Mouse (Mus musculus): ENCODE measurements at regions not wholly inside any gene's neighbourhood (a gene's known extent, or its start where the extent isn't known, plus 50 kb on each side); places are given as distances from the start of the nearest gene placed in this dataset.

DNA sequence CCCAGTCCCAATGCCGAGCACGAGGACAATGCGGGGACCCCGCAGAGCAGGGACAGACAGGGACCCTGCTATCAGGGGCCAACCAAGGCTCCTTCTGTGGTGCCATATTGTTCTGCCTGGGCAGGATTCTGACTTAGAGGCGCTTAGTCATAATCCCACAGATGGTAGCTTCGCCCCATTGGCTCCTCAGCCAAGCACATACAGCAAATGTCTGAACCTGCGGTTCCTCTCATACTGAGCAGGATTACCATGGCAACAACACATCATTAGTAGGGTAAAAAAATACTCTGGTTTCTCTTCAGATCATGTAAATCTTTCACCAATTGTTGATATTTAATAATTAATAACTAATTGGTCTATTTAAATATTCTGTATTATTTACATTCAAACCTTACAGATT lies 2140.3 kb upstream of the Cdh20 start:
- peak; percentile 100 for ATAC-seq (ENCODE audit: insufficient number of reproducible peaks, insufficient read depth, low FRiP score, low TSS enrichment, low read depth)
- WGBS = 78% methylated on average over 7 of the region's 7 CpGs
- Histone ChIP-seq H3K9ac (no peak overlapping the region), H3K36me3 (no peaks in the 10 kb centered on the region), H3K27me3 (no peaks in the 10 kb centered on the region), H3K9me3 (no peaks in the 10 kb centered on the region), H3K4me1 (no peaks in the 10 kb centered on the region), H3K4me3 (no peak overlapping the region), H3K4me2 (no peak overlapping the region), H3K27ac (no peak overlapping the region)

DNA sequence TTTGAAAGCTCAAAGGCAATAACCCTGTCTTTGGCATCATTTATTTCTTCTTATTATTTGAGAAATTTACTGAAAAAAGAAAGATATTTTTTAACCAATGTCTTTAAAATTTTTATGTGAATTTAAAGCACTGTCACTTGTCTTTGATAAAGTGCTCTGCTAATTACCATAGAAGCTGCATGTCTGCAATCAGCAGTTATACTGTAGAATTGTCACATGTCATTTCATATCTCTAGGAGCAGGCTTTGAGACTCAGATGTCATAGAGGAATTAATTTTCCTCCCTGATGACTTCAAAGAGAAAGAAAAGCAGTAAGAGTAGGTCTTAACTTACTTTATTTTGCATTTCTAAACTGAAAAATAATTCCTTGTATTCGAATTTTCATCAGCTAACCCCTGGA lies 2123.9 kb upstream of the Cdh20 start:
- Histone ChIP-seq H3K9me3 (no peaks in the 10 kb centered on the region), H3K9ac (no peak overlapping the region), H3K36me3 (no peaks in the 10 kb centered on the region), H3K27ac (no peak overlapping the region), H3K4me2 (no peak overlapping the region), H3K27me3 (no peaks in the 10 kb centered on the region), H3K4me3 (no peak overlapping the region), H3K4me1 (no peaks in the 10 kb centered on the region)
- no peak for ATAC-seq (ENCODE audit: insufficient number of reproducible peaks, insufficient read depth, low FRiP score, low TSS enrichment, low read depth)
- 51% methylated on average over 1 of the region's 1 CpGs for WGBS

DNA sequence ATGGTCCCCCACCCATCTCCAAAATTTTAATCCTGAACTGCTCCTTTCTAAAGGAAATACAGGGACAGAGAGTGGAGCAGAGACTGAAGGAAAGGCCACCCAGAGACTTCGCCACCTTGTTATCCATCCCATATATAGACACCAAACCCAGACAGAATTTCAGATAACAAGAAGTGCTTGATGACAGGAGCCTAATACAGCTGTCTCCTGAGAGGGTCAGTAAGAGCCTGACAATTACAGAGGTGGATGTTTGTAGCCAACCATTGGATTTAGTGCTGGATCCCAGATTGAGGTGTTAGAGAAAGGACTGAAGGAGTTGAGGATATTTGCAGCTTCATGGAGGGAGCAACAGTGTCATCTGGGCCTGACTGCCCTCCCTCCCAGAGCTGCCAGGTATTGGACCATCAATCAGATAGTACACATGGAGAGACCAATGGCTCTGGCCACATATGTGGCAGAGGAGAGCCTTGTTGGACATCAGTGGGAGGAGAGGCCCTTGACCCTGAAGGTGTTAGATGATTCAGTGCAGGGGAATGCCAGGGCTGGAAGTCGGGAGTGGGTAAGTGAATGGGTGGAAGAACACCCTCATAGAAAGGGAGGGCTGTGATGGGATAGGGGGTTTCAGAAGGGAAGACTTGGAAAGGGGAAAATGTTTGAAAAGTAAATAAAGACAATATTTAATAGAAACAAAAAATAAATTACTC lies 2080.8 kb upstream of the Cdh20 start:
- Histone ChIP-seq H3K4me3 (no peak overlapping the region), H3K9ac (no peak overlapping the region), H3K9me3 (no peaks in the 10 kb centered on the region), H3K27ac (no peak overlapping the region), H3K36me3 (no peaks in the 10 kb centered on the region), H3K27me3 (no peaks in the 10 kb centered on the region), H3K4me2 (no peak overlapping the region), H3K4me1 (no peaks in the 10 kb centered on the region)
- ATAC-seq (ENCODE audit: insufficient number of reproducible peaks, insufficient read depth, low FRiP score, low TSS enrichment, low read depth) = no peak
- WGBS = 69% methylated on average over 2 of the region's 2 CpGs

DNA sequence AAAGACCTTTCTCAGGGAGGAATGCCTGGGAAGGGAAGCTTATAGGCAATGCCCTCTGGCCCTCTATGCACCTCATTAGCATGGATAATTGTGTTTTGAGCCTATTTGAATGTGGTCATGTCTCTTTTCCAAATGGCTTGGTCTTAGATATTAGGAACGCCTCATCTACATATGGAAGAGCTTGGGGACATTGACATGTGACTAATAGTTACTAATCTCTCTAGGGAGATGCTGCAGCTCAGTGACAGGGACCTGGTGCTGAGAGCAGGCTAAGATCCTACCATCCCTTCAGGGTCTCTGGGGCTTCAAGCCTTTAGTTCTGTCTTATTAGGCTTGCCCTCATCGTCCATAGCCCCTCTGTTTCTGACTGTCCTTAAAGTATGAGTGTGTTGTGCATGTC lies 2051.9 kb upstream of the Cdh20 start:
- Histone ChIP-seq H3K9ac (no peak overlapping the region), H3K4me3 (no peak overlapping the region), H3K27ac (no peak overlapping the region), H3K4me2 (no peak overlapping the region), H3K36me3 (no peaks in the 10 kb centered on the region), H3K9me3 (no peaks in the 10 kb centered on the region), H3K27me3 (no peaks in the 10 kb centered on the region), H3K4me1 (no peaks in the 10 kb centered on the region)
- ATAC-seq (ENCODE audit: insufficient number of reproducible peaks, insufficient read depth, low FRiP score, low TSS enrichment, low read depth) = no peak
- WGBS = 80% methylated on average over 2 of the region's 2 CpGs

DNA sequence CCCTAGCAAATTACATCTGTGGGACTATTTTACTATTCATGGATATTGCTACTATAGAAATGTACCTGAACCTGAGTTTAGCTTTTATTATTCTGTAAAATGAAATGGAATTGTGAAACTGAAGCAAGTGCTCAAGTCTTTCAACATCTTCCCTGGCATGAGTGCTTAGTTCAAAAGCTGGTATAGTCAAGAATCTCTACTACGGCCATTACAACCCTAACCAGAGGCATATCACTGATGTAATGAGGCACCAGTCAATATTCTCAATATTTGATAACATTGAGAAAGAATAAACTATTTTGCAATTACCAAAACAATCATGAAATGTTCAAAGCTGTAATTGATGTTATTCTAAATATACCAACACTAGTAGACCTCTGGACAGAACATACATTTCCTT lies 2034.3 kb upstream of the Cdh20 start:
- Histone ChIP-seq H3K36me3 (no peaks in the 10 kb centered on the region), H3K27ac (no peak overlapping the region), H3K9me3 (no peaks in the 10 kb centered on the region), H3K4me2 (no peak overlapping the region), H3K27me3 (no peaks in the 10 kb centered on the region), H3K4me1 (no peaks in the 10 kb centered on the region), H3K9ac (no peak overlapping the region), H3K4me3 (no peak overlapping the region)
- 98% methylated on average over 1 of the region's 1 CpGs for WGBS
- no peak for ATAC-seq (ENCODE audit: insufficient number of reproducible peaks, insufficient read depth, low FRiP score, low TSS enrichment, low read depth)

DNA sequence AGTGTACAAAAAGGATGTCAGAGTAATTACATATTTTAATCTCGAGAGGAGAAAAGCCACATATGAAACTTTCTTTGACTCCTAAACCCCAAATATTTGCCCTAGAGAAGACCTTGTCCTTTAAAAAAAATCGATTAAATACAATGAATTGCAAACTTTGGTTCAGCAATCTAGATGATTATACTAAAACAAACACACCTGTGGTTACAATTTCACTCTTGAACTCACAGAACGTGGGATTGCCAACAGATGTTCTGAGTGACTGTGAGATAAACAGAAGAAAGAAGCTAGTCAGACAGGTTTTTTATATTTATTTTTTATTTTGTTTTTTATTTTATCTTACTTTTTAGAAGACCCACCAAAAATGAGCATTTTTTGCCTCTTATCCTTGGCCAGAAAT lies 2032.9 kb upstream of the Cdh20 start:
- no peak overlapping the region for H3K27ac ChIP-seq
- H3K4me1 ChIP-seq = no peaks in the 10 kb centered on the region
- H3K9ac ChIP-seq = no peak overlapping the region
- no peaks in the 10 kb centered on the region for H3K36me3 ChIP-seq
- H3K4me3 ChIP-seq = no peak overlapping the region
- no peaks in the 10 kb centered on the region for H3K27me3 ChIP-seq
- no peak for ATAC-seq (ENCODE audit: insufficient number of reproducible peaks, insufficient read depth, low FRiP score, low TSS enrichment, low read depth)
- no peak overlapping the region for H3K4me2 ChIP-seq
- H3K9me3 ChIP-seq = no peaks in the 10 kb centered on the region
- WGBS = 54% methylated on average over 3 of the region's 3 CpGs

DNA sequence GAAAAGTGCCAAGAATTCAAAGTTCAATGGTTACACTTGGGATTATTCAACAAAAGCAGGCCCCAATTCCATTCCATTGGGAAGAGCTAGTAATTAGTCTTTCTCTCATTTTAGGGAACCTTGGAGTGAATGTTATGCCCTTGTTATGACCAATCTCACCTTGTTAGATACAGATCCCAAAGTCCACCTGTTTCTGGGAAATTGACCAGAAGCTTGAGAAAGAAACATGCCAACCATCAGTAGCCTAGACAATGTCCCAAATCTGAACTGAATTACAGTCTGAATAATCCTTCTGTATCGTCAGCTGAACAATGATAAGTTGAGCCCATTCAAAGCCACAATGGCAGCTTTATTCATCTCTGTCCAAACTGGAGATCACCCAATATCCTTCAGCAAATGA lies 2010.4 kb upstream of the Cdh20 start:
- H3K4me1 ChIP-seq = no peaks in the 10 kb centered on the region
- no peak overlapping the region for H3K4me3 ChIP-seq
- H3K4me2 ChIP-seq = no peak overlapping the region
- no peak overlapping the region for H3K9ac ChIP-seq
- 69% methylated on average over 1 of the region's 1 CpGs for WGBS
- no peaks in the 10 kb centered on the region for H3K27me3 ChIP-seq
- no peak for ATAC-seq (ENCODE audit: insufficient number of reproducible peaks, insufficient read depth, low FRiP score, low TSS enrichment, low read depth)
- H3K9me3 ChIP-seq = 0 out of 2 replicates have a peak, but pooled peaks cover 3% of the 10 kb centered on the region
- no peak overlapping the region for H3K27ac ChIP-seq
- H3K36me3 ChIP-seq = no peaks in the 10 kb centered on the region
